Mouse (Mus musculus) hindbrain, embryonic 13.5 days (tissue): ENCODE measurements around the gene Arsb. TPM values are rescaled to one million over a fixed set of nuclear protein-coding genes. Genes with fewer than 3 reads are reported as not detected.

Experiments
- ATAC-seq: fragments of 200-750 bp; cut with Nextera tagmentation; 2 replicates; pipeline ENCODE4 v1.8.0; 2017; ENCODE audit warnings: moderate TSS enrichment; ENCODE audit not compliant: low FRiP score
- H3K27ac ChIP-seq: fragments of 300-500 bp; sonication (generic); 2 replicates; pipeline ENCODE4 v1.5.1; 2015; ENCODE audit warnings: inconsistent platforms, mild to moderate bottlenecking, moderate library complexity
- H3K27me3 ChIP-seq: fragments of 300-500 bp; sonication (generic); 2 replicates; pipeline ENCODE4 v1.6.1; 2015; ENCODE audit warnings: mild to moderate bottlenecking, inconsistent platforms
- H3K36me3 ChIP-seq: fragments of 300-500 bp; sonication (generic); 2 replicates; pipeline ENCODE4 v1.6.1; 2015; ENCODE audit warnings: mild to moderate bottlenecking, inconsistent platforms
- H3K4me1 ChIP-seq: fragments of 300-500 bp; sonication (generic); replicated peaks from 2 replicates; pipeline ENCODE4 v1.6.1; 2015; ENCODE audit warnings: inconsistent platforms
- H3K4me2 ChIP-seq: fragments of 300-500 bp; sonication (generic); 2 replicates; pipeline ENCODE4 v1.6.1; 2015; ENCODE audit warnings: inconsistent platforms, mild to moderate bottlenecking, moderate library complexity
- H3K4me3 ChIP-seq: fragments of 300-500 bp; sonication (generic); 2 replicates; pipeline ENCODE4 v1.5.1; 2015; ENCODE audit warnings: mild to moderate bottlenecking, inconsistent platforms
- H3K9ac ChIP-seq: fragments of 300-500 bp; sonication (generic); 2 replicates; pipeline ENCODE4 v1.6.1; 2015; ENCODE audit warnings: mild to moderate bottlenecking, inconsistent platforms
- H3K9me3 ChIP-seq: fragments of 300-500 bp; sonication (generic); 2 replicates; pipeline ENCODE4 v1.6.1; 2016; ENCODE audit warnings: inconsistent platforms
- WGBS: fragments of 180-500 bp; shearing (Covaris S2); methylation state at CpG from one replicate; pipeline ENCODE4 v1.1.7; 2015; 5-methylcytosine and 5-hydroxymethylcytosine counted together
- polyA plus RNA-seq: library from polyadenylated mRNA; unstranded; fragments of >200 nt; fragmentation: Nextera tagmentation; extraction: Ambion mirVana; gene quantifications from 2 replicates; pipeline ENCODE4 v1.2.1, GENCODE M21; 2015

Gene Arsb
- 6.1 and 7.4 TPM in 2 replicates for polyA plus RNA-seq

DNA sequence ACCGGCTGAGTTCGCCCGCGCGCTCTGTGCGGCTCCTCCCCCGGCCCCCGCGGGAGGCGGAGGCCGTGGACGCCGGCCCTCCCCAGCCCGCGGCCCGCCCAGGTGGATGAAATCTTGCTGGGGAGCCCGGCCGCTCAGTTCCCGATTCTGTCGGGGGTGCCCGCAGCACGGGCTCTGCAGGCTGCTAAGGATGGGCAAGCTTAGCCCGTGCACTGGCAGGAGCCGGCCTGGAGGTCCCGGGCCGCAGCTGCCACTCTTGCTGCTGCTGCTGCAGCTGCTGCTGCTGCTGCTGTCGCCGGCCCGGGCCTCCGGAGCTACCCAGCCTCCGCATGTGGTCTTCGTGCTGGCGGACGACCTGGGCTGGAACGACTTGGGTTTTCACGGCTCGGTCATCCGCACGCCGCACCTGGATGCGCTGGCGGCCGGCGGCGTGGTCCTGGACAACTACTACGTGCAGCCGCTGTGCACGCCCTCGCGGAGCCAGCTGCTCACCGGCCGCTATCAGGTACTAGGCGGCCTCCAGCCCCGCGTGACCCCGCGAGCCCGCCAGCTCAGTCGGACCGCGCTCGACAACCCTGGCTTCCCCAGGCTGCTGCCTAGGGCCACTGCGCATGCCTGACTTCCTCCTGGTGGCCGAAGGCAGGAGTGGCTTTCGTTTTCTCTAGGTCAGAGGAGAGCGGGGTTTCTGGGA is at the start of gene Arsb:
Gene Arsb, plus strand, starts transcription at position 43 of the 691 bp plus-strand sequence.
- peak within 1 kb of the TSS; percentile 91 for H3K27ac ChIP-seq
- 0 out of 2 replicates have a peak, but pooled peaks cover 5% of the 10 kb centered on the region for H3K27me3 ChIP-seq
- peak within 1 kb of the TSS; percentile 88 for H3K9ac ChIP-seq
- no peaks in the 10 kb centered on the region for H3K9me3 ChIP-seq
- peaks cover 19% of the 10 kb centered on the region for H3K4me1 ChIP-seq
- peak; percentile 93 for ATAC-seq
- H3K4me3 ChIP-seq = peak within 1 kb of the TSS; percentile 62
- under 1% methylated on average over 65 of the region's 66 CpGs for WGBS
- H3K36me3 ChIP-seq = no peaks in the 10 kb centered on the region
- peak within 1 kb of the TSS; percentile 90 for H3K4me2 ChIP-seq

DNA sequence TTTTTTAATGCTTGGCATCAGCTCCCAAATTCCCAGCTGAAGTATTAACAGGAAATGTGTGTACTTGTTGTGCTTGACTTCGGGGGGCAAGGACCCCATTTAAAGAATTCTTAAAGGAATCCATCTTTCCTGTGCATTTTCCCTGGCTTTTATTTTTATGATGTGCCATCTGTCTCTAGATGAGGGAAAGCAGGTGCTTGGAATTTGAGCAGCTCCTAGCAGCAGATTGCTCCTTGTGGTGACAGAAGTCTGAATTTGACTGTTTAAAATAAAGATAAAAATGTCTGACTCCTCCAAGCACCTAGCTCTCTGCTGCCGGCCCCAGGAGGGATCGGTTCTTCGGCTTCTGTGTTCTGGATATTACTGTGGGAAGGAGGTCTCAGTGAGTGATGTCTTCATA is 49.5 kb upstream of the Arsb start:
- WGBS = 87% methylated on average over 4 of the region's 4 CpGs
- H3K4me1 ChIP-seq = no peaks in the 10 kb centered on the region
- ATAC-seq = no peak
- H3K4me2 ChIP-seq = no peak overlapping the region
- no peak overlapping the region for H3K9ac ChIP-seq
- no peak overlapping the region for H3K27ac ChIP-seq
- no peak overlapping the region for H3K4me3 ChIP-seq
- H3K36me3 ChIP-seq = no peaks in the 10 kb centered on the region
- no peaks in the 10 kb centered on the region for H3K27me3 ChIP-seq
- no peaks in the 10 kb centered on the region for H3K9me3 ChIP-seq

DNA sequence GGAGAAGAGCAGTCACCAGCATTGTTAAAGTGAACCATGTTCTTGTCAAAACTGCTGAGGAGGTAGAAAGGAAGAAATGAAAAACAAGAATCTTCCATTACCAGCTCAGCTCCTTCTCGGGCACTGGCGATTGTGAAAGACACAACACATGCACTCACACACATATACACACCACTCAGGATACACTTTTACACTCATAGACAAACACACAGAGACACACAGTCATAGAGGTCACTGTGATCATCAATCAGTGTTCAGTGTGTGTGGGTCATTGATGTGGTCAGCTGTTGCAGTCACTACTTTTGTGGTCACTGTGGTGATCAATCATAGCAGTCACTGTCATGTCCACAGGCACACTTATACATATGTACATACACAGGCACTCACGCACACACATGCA is 48.0 kb upstream of the Arsb start:
- H3K27me3 ChIP-seq = no peaks in the 10 kb centered on the region

DNA sequence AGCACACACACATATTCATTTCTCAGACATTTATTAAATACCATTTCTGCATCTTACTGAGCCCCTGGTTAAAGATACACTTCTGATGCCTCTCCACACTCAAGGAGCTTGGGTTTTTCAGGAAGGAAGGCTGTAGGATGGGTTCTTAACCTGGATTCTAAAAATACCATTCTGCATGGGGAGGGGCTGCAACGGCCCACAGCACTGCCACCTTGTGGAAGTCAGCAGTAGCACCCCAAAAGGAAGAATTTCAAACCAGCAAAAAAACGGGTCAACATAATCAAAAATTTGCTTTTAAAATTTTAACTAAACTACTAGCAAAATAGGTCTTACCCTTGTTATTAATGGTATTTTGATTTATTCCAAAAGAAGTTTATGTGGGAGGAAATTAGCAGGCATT is 47.2 kb upstream of the Arsb start:
- H3K9me3 ChIP-seq = no peaks in the 10 kb centered on the region
- H3K9ac ChIP-seq = no peak overlapping the region
- no peak overlapping the region for H3K27ac ChIP-seq
- 40% methylated on average over 2 of the region's 2 CpGs for WGBS
- no peaks in the 10 kb centered on the region for H3K27me3 ChIP-seq
- H3K4me2 ChIP-seq = no peak overlapping the region
- no peaks in the 10 kb centered on the region for H3K4me1 ChIP-seq
- no peak for ATAC-seq
- no peaks in the 10 kb centered on the region for H3K36me3 ChIP-seq
- H3K4me3 ChIP-seq = no peak overlapping the region

More for the DNA sequence above, 48.0 kb upstream of the Arsb start:
- no peaks in the 10 kb centered on the region for H3K36me3 ChIP-seq
- H3K4me2 ChIP-seq = no peak overlapping the region
- no peaks in the 10 kb centered on the region for H3K9me3 ChIP-seq
- no peak overlapping the region for H3K9ac ChIP-seq
- no peaks in the 10 kb centered on the region for H3K4me1 ChIP-seq
- ATAC-seq = peak; percentile 24; the same call in 1 of the 2 replicates
- WGBS = 94% methylated on average over 3 of the region's 3 CpGs
- no peak overlapping the region for H3K4me3 ChIP-seq
- no peak overlapping the region for H3K27ac ChIP-seq

DNA sequence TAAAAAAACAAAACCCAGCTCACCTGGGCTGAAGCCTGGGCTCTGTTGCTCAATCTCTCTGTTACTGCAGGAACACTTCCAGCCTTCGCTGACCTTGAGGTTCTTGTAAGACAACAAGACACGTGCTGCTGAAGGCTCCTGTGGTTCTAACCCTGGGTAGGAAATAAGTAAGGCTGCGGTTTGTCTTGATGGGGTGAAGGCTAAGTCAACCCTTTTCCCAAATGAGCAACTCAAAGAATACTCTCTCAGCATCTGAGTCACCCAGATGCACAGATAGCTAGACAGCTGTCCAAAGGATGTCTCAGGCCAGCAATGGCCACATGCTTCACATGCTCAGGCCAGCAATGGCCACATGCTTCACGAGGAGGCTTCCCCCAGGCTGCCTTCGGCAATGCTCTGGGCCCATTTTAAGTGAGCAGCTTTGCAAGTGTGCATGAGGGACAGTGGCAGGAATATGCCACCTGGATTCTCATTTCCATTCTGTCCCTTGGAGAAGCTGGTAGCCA is 36.2 kb upstream of the Arsb start:
- WGBS = 88% methylated on average over 5 of the region's 5 CpGs
- Histone ChIP-seq H3K4me3 (no peak overlapping the region), H3K9ac (no peak overlapping the region), H3K4me1 (no peaks in the 10 kb centered on the region), H3K4me2 (no peak overlapping the region), H3K27me3 (no peaks in the 10 kb centered on the region), H3K27ac (no peak overlapping the region), H3K9me3 (no peaks in the 10 kb centered on the region), H3K36me3 (no peaks in the 10 kb centered on the region)
- ATAC-seq = no peak

DNA sequence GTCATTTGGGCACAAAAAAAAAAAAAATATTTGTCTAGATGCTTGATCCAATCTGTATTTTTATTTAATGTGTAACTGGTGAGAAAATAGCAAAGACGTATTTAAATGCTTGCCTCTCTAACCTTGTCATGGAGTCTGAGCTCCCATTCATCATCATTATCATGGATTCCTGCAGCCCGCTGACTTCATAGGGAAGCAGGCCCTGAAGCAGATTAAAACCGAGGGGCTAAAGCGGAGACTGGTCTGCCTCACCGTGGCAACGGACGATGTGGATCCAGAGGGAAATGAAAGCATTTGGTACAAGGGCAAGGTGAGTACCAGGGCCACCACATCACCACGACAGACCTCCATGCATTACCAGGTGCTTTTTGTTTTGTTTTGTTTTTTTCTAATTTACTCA is 27.3 kb upstream of the Arsb start:
- no peaks in the 10 kb centered on the region for H3K9me3 ChIP-seq
- H3K9ac ChIP-seq = no peak overlapping the region
- H3K27me3 ChIP-seq = no peaks in the 10 kb centered on the region
- no peaks in the 10 kb centered on the region for H3K36me3 ChIP-seq
- no peak overlapping the region for H3K4me3 ChIP-seq
- H3K4me2 ChIP-seq = no peak overlapping the region
- 25% methylated on average over 8 of the region's 8 CpGs for WGBS
- H3K27ac ChIP-seq = peak overlapping the region; percentile 37; the same call in 1 of the 2 replicates
- no peak for ATAC-seq
- 0 out of 2 replicates have a peak, but pooled peaks cover 3% of the 10 kb centered on the region for H3K4me1 ChIP-seq

DNA sequence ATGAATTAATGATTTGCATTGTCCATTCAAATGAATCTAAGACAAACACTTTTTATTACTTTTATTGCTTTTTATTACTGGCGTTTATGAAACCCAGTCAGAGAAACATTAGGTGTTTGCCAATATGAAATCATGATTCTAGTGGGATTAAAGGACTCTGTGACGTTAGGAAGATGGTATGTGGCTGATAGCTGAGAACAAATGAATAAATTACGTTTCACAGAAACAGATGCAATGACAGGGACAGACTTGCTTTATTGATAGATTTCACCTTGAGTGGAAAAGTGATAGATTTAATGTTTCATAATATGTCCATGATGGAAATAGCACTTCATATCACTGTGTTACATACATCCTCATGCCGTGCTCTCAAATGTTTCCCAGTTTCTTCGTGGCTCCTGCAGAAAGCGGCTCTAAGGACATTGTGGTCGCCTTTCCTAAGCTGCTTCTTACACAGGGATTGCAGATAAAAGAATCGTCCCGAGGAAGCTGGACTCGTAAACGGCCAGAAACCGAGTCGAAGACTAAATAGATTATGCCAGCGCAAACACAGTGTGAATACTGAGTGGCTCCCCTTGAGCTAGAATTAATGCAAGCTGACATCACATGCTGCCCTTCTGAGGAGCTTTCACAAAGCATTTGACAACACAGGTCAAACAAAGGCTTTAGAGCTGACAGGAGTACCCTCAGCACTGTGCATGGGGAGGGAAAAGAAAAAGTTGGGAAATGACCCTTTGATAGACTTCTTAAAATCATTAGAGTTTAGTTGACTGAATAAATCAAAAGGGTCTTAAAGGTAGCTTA is 18.6 kb upstream of the Arsb start:
- peak; percentile 81; the same call in 1 of the 2 replicates for ATAC-seq
- H3K36me3 ChIP-seq = no peaks in the 10 kb centered on the region
- no peaks in the 10 kb centered on the region for H3K9me3 ChIP-seq
- no peak overlapping the region for H3K4me3 ChIP-seq
- H3K9ac ChIP-seq = no peak overlapping the region
- H3K27me3 ChIP-seq = no peaks in the 10 kb centered on the region
- peak overlapping the region; percentile 72; the same call in 1 of the 2 replicates for H3K27ac ChIP-seq
- 31% methylated on average over 14 of the region's 14 CpGs for WGBS
- H3K4me2 ChIP-seq = peak overlapping the region; percentile 11; the same call in 1 of the 2 replicates
- H3K4me1 ChIP-seq = peaks cover 4% of the 10 kb centered on the region; the same call in 1 of the 2 replicates

DNA sequence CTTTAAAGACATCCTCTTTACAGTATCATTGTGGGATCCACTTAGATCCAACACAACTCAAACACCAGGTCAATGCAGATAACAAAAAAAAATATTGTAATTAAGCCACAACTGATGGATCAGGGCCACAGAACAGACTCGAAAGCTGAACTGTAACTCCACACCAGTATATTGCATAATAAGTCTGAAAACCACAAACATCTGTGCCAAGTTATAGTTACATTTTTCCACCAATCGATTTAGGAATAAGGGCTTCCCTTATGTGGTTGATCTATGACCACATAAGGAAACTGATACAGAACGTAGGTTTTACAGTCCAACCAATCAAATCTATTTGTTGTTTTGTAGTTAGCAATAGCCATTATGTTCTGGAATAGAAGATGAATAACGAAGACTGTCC is 16.3 kb upstream of the Arsb start:
- H3K4me2 ChIP-seq = no peak overlapping the region
- no peaks in the 10 kb centered on the region for H3K9me3 ChIP-seq
- H3K4me1 ChIP-seq = peaks cover 4% of the 10 kb centered on the region; the same call in 1 of the 2 replicates
- no peak overlapping the region for H3K9ac ChIP-seq
- H3K27ac ChIP-seq = no peak overlapping the region
- WGBS = 93% methylated on average over 4 of the region's 4 CpGs
- H3K4me3 ChIP-seq = no peak overlapping the region
- no peak for ATAC-seq
- H3K27me3 ChIP-seq = no peaks in the 10 kb centered on the region
- no peaks in the 10 kb centered on the region for H3K36me3 ChIP-seq

DNA sequence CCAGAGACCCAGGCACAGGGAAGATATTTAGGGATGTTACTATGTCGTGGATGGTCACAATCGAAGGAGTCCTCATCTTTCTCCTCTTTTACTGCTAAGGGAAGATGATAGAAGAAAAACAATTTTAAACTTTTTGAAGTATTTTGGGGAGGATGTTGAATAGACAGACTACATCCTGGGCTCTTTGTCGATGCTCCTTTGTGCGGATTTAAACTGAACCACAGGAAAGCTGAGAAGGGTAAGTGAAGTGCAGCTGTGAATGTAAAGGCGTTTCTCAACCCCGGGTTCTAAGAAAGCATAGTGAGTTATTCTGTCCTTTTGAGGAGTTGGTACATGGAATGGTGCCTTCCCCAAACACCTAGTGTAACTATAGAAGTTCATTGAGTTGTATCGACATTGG is 14.8 kb upstream of the Arsb start:
- ATAC-seq = no peak
- Histone ChIP-seq H3K36me3 (no peaks in the 10 kb centered on the region), H3K4me2 (no peak overlapping the region), H3K27me3 (no peaks in the 10 kb centered on the region), H3K9me3 (no peaks in the 10 kb centered on the region), H3K9ac (no peak overlapping the region), H3K4me1 (peaks cover 4% of the 10 kb centered on the region; the same call in 1 of the 2 replicates), H3K4me3 (no peak overlapping the region), H3K27ac (no peak overlapping the region)
- 94% methylated on average over 7 of the region's 7 CpGs for WGBS

DNA sequence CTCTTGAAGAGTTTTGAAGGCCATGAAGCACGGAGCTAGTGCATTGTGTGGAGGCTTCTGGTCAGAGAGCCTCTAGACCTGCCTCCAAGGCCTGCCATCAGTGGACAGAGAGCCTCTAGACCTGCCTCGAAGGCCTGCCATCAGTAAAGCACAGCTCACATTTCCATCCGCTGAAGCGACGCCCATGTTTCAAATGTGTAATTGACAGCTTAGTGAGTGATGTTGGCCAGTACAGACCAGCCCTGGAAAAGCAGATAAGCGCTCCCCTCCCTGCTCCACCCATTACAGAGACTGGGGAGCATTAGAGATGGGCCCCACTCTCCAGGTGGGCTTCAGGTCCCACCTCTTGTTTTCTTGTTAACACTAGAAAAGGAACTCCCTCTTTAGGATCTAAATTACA is 13.9 kb upstream of the Arsb start:
- H3K9ac ChIP-seq = no peak overlapping the region
- ATAC-seq = no peak
- H3K4me1 ChIP-seq = peaks cover 4% of the 10 kb centered on the region; the same call in 1 of the 2 replicates
- no peaks in the 10 kb centered on the region for H3K9me3 ChIP-seq
- WGBS = 86% methylated on average over 6 of the region's 6 CpGs
- H3K4me3 ChIP-seq = no peak overlapping the region
- H3K27ac ChIP-seq = no peak overlapping the region
- no peak overlapping the region for H3K4me2 ChIP-seq
- no peaks in the 10 kb centered on the region for H3K27me3 ChIP-seq
- no peaks in the 10 kb centered on the region for H3K36me3 ChIP-seq

DNA sequence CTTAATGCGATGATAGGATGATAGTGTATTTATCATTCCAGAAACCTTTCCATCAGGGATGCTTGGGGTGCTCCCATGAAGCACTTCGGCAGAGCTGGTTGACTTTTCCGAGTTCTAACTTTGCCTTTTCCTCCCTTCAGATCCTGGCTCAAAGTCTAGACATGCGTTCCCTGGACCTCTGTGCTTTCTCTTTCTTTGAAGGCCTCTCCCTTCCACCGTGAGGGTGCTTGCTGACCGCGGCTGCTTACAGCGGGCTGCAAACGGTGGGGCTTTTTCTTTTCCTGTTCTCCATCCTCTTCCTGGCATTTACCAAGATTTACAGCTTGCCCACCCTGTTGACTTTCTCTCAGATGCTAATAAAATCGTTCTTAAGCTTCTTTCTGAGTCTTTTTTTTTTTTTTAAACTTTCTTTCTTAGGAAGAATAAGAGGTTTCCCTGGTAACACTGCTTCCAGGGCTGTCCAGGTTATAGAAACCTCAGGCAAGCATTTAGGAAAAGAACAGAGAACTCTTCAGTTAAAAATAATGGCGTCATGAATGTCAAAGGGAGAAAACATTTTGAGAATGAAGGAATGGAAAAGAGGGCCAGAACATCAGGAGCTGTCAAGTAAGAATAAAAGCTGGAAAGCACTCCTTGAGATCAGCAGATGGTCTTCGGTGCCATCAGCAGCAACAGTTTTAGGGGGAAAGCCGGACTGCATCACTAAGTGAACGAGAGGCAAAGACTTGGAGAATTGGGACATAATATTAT is 13.1 kb upstream of the Arsb start:
- WGBS = 42% methylated on average over 14 of the region's 14 CpGs

DNA sequence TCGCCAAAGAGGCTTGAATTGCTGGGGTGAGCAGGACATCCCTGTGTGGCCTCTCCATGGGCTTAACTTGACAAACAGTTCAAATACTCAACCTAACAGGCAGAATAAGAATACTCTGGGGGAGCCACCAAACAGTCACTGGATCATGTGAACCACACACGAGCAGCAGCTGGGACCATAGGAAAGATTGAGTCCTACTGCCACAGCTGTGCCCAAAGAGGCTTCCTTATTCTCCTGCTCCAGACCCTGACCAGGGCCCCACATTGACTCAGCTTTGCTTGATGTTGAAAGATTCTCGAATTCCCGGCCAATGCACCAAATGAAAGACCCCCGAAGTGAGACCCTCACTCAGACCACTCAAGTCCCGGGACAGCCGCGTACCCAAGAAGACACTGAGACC is 9.6 kb upstream of the Arsb start:
- Histone ChIP-seq H3K4me1 (no peaks in the 10 kb centered on the region), H3K27ac (no peak overlapping the region), H3K4me3 (no peak overlapping the region), H3K9me3 (no peaks in the 10 kb centered on the region), H3K36me3 (no peaks in the 10 kb centered on the region), H3K27me3 (no peaks in the 10 kb centered on the region), H3K9ac (no peak overlapping the region), H3K4me2 (no peak overlapping the region)
- 93% methylated on average over 8 of the region's 8 CpGs for WGBS
- no peak for ATAC-seq

More for the DNA sequence above, 13.1 kb upstream of the Arsb start:
- Histone ChIP-seq H3K36me3 (no peaks in the 10 kb centered on the region), H3K27me3 (no peaks in the 10 kb centered on the region), H3K4me1 (no peaks in the 10 kb centered on the region), H3K4me2 (no peak overlapping the region), H3K9me3 (no peaks in the 10 kb centered on the region), H3K4me3 (no peak overlapping the region), H3K9ac (no peak overlapping the region), H3K27ac (peak overlapping the region; percentile 18; the same call in 1 of the 2 replicates)
- no peak for ATAC-seq
